Mouse (Mus musculus): ENCODE measurements around the gene Pdia4.

- TF ChIP-seq CTCF (IDR thresholded peaks at IDR 0.05; ENCODE audit: insufficient read depth, low read depth, low read length) (no peak), POLR2A (IDR thresholded peaks at IDR 0.05; ENCODE audit: insufficient read depth, low read depth, low read length) (no peak)
These were observed 24.4 kb upstream of the Pdia4 start for GRCm38 (mm10) chr6:47837630-47838029.

Data from olfactory bulb, adult 2 months (tissue).